Mouse (Mus musculus): ENCODE measurements around the gene Pcnx3.
A peak's percentile ranks its signal among the peaks of the same experiment; 100 is the strongest.

- 0 out of 2 replicates have a peak, but pooled peaks have one; percentile 3 for TF ChIP-seq CTCF (IDR thresholded peaks at IDR 0.05)
- peak; percentile 96 for TF ChIP-seq POLR2A (IDR thresholded peaks at IDR 0.05; ENCODE audit: insufficient read depth, low read depth, low read length)
- 0 out of 2 replicates have a peak, but pooled peaks have one; percentile 41 for TF ChIP-seq EP300 (IDR thresholded peaks at IDR 0.05; ENCODE audit: insufficient read depth, low read depth, low read length)
These were observed 40.7 kb upstream of the Pcnx3 start, which contains the start of gene Fam89b for GRCm38 (mm10) chr19:5729444-5729815.
